Mouse (Mus musculus) regulatory T cell (primary cell): ENCODE results near the gene Slc38a6.

Source experiments
- in situ Hi-C: fragments of 300-600 bp; cut with MboI, MseI; formaldehyde crosslinking; loops from one replicate; pipeline ENCODE4 v1.15.1; 2025; ENCODE audit warnings: high pct_unique_total_duplicates

The Slc38a6 gene

DNA sequence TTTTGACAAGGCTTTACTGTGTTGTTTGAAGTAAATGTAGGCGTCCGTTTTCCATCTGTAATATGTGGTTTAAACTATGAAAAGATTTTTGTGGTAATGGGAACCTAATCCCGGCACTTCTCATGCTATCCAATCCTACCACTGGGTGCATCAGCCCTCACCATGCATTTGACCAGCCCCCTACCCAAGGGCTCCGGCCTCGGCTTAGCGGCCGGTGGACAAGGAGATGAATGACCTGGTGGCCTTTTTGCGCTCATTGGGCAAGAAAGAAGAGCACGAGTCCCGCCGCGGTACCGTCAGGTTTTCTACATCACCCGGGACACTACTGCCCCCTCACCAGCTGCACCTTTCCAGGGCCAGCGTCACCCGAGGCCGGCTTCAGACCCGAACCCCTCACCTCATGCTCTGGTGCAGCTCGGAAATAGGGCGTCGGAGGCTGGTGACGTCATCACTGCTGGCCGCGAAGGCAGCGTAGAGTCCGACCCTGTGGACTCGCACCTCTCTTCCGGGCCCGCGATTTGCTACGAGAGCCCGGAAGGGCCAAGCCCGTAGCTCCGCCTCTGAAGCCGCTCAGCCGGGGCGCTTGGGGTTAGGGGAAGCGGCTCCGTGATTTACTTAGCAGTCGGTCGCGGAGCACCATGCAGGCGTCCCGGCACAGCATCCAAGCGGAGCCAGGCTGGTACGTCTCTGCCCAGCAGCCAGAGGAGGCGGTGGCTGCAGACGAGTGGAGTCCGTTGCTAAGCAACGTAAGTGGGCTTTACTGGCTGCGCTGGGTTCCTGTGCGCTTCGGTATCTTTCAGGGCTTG, at the start of gene Slc38a6, which contains the start of gene Trmt5:
Gene Slc38a6 (plus strand): TSS at position 493 of the 806 bp plus-strand sequence.
Gene Trmt5 (minus strand): TSS at position 424 of the 806 bp plus-strand sequence.
- in situ Hi-C loops = loop anchor here (5.0 kb wide), 1 partner anchor 79 kb away; no protein-coding TSS in a partner anchor

- in situ Hi-C loops = no loop called here
Measured at GRCm38 (mm10) chr12:73241960-73242359, 44.6 kb upstream of the Slc38a6 start.

DNA sequence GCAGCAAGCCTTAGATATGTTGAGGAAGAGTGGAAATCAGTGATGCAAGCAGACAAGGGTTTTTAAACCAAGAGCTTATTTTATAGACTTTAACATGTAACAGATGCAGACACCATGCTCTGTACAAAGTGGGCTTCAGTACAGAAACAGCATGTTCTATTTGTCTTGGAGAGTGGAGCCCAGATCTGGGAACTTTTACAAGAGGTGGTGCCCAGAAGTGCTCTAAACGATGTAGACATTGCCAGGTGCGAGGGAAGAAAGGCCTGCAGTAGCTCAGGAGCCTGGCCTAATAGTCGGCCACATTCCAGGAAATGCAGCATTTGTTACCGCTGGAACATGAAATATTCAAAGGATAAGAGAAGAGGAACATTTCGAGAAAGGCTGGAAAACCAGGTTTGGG, 40.9 kb upstream of the Slc38a6 start:
- in situ Hi-C loops = no loop called here

DNA sequence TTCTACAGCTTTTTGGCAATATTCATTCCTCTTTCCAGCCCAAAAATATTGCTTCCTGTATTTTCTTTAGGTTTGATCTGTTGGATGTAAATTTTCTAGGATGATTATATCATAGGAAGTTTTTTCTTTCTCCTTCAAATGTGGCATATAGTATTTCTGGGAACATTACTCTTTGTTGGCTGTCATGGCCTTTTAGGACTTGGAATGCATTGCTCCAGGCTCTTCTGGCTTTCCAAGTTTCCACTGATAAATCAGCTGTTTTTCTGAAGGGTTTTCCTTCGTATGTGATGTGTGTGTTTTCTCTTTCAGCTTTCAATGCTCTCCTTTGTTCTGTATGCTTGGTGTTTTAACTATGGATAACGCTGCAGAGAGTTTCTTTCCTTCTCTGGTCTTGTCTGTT, 31.6 kb upstream of the Slc38a6 start:
- in situ Hi-C loops = no loop called here

DNA sequence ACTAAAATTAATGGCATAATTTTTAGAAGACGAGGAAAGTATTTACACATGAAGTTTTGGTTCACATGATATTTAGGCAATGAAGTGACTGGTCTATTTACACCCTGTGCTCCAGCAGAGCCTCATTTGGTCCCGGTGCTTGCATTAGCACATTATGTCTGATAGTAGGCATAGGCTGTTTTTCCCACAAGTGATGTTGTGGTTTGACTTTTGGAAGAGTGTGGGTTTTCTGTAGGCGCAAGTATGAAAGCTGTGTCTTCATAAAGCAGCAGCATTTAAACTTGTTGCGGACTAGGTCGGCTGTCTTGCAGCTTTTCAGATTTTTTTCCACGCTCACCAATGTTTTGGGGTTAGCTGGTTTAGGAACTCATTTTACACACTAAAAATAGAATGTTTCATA, 27.3 kb upstream of the Slc38a6 start:
- in situ Hi-C loops = no loop called here

- in situ Hi-C loops = no loop called here
Measured at GRCm38 (mm10) chr12:73260339-73260738, 26.2 kb upstream of the Slc38a6 start.

DNA sequence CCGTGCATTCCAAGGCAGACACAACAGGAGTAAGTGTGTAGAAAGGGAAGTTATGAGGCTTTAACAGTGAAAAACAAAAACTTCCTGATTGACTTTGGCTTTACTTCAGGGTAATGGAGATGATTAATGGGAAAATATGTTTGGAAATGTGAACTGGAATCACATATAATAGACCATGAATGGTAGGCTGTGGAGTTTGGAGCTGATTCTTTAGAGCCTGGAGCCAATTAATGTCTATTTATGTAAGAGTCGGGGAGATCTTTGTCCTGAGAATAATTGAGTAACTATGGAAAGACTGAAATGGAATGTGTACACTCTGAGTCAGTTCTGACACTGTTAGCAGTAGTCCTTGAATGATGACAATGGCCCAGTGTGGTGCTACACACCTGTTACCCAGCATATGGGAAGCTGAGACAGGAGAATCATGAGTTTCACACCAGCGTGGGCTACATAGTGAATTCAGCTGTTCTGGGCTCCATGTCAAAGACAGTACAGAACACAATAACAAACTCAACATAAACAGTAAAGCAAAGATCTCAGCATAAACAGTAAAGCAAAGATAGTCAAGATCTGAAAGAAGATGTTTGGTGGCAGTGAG, 21.1 kb upstream of the Slc38a6 start:
- in situ Hi-C loops = no loop called here

DNA sequence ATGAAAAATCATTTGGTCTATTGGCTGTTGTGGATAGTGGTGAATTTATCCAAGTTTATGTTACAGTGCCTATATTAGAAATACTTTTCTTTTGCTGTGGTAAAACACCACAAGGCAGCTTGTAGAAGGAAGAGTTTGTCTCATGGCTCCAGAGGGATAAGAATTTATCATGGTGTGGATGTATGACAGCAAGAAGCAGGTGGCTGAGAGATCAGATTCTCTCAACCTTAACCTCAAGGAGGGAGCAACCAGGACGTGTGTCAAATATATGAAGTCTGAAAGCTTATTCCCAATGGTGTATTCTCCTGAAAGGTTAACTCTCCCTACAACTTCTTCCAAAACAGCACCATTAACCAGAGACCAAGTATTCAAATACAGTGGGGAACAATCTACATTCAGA, 20.0 kb upstream of the Slc38a6 start:
- in situ Hi-C loops = no loop called here

GRCm38 (mm10) chr12:73268497-73268896, 18.1 kb upstream of the Slc38a6 start:
- in situ Hi-C loops = no loop called here

- in situ Hi-C loops = no loop called here
Measured at GRCm38 (mm10) chr12:73269531-73269930, 17.0 kb upstream of the Slc38a6 start.

- in situ Hi-C loops = no loop called here
Measured at GRCm38 (mm10) chr12:73269933-73270332, 16.6 kb upstream of the Slc38a6 start.

GRCm38 (mm10) chr12:73274921-73275320, 11.7 kb upstream of the Slc38a6 start:
- in situ Hi-C loops = no loop called here

DNA sequence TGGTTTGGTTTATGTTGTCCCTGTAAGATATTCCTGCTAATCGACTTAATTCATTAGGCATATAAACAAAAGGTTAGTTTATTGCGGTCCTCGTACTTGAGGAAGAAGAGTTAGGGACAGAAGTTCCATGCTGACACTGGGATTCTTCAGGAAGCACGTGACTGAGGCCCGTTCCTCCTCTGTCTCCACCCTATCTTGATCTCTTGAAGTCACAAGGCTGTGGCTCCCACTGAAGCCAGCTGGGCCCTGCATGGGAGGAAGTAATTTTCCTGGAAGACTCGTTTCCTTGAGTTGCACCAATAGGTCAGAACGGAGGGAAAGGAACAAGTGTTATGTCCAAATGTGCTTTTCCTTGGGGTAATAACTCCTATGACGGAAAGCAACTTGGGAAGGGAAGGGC, 1.0 kb downstream of the Slc38a6 start:
- in situ Hi-C loops = loop anchor here (5.0 kb wide), 1 partner anchor 80 kb away; no protein-coding TSS in a partner anchor

GRCm38 (mm10) chr12:73288626-73289025, 2.0 kb downstream of the Slc38a6 start:
- in situ Hi-C loops = loop anchor here (5.0 kb wide), 1 partner anchor 81 kb away; no protein-coding TSS in a partner anchor

GRCm38 (mm10) chr12:73294884-73295283, 8.3 kb downstream of the Slc38a6 start:
- in situ Hi-C loops = loop anchor here (10.0 kb wide), 1 partner anchor 1300 kb away; no protein-coding TSS in a partner anchor

GRCm38 (mm10) chr12:73295505-73296140, 9.0 kb downstream of the Slc38a6 start:
- in situ Hi-C loops = loop anchor here (10.0 kb wide), 1 partner anchor 1299 kb away; no protein-coding TSS in a partner anchor

- in situ Hi-C loops = loop anchor here (10.0 kb wide), 1 partner anchor 1296 kb away; no protein-coding TSS in a partner anchor
Measured at GRCm38 (mm10) chr12:73298621-73299020, 12.0 kb downstream of the Slc38a6 start.

DNA sequence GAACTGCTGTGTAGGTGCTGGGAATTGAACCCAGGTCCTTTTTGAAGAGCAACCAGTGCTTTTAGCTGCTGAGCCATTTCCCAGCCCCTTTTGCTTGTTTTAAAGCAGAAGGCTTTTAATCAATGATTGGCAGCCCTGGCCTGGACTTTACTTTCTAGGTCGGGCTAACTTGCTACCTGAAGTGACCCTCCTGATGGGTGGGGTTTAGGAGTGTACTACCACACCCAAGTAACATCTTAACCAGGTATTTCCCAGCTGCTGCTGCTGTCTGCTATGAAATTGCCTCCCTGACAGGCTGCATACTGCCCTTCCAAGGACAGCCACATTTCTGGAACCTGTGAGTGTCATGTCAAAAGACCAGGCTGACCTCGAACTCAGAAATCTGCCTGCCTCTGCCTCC, 14.0 kb downstream of the Slc38a6 start:
- in situ Hi-C loops = no loop called here

- in situ Hi-C loops = no loop called here
Measured at GRCm38 (mm10) chr12:73304636-73305035, 18.1 kb downstream of the Slc38a6 start.

GRCm38 (mm10) chr12:73307750-73308149, 21.2 kb downstream of the Slc38a6 start:
- in situ Hi-C loops = no loop called here

DNA sequence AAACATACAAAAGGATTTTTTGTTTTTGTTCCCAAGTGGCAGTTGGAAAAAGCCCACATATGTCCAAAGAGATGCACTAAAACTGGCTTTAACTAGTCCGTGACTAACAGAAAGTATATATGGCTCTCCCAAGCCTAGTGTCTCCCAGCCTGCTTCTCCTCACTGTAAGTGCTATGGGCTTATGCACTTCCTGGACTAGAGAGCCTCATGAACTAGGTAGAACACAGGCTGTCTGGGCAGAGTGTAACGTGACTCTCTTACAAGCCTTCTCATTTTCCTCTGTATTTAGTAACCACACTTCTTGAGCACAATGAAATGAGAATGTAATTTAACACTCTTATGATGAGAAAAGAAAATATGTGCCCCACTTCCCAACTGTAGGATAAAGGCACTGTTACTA, 22.1 kb downstream of the Slc38a6 start:
- in situ Hi-C loops = no loop called here
